Mouse (Mus musculus) adrenal gland, postnatal 0 days (tissue): Measurements from ENCODE around the gene Plac9a. TPM values are rescaled to one million over a fixed set of nuclear protein-coding genes. Genes with fewer than 3 reads are reported as not detected.

ENCODE experiments used
- polyA plus RNA-seq: library from polyadenylated mRNA; unstranded; fragments of >200 nt; fragmentation: Nextera tagmentation; extraction: Ambion mirVana; gene quantifications from 2 replicates; pipeline ENCODE4 v1.2.1, GENCODE M21; 2015

Plac9a gene
- 2.5 and 2.9 TPM in 2 replicates for polyA plus RNA-seq

GRCm38 (mm10) chr14:25903000-25903399 lies at the start of gene Plac9a:
Plac9a (minus strand) TSS chr14:25903100.

GRCm38 (mm10) chr14:25938004-25938403 lies 35.1 kb upstream of the Plac9a start, which contains the start of gene Cphx1:
Cphx1 (plus strand) TSS chr14:25938304.

GRCm38 (mm10) chr14:25927562-25927881 lies 24.6 kb upstream of the Plac9a start, which contains the start of gene Tmem254a:
Tmem254a (minus strand) TSS chr14:25927672.

GRCm38 (mm10) chr14:25841991-25842687 lies 60.8 kb downstream of the Plac9a start, which contains the start of gene Anxa11:
Anxa11 (plus strand) TSS chr14:25842156.

Other genes with a start within 250 kb of the Plac9a start
- gene Ppif, start 208.9 kb downstream of the Plac9a start, polyA plus RNA-seq: 14.5 and 30.0 TPM in 2 replicates
- 13.5 and 17.1 TPM in 2 replicates for gene Zcchc24, start 134.1 kb downstream of the Plac9a start, polyA plus RNA-seq
- 22.6 and 33.0 TPM in 2 replicates for gene Anxa11, start 60.9 kb downstream of the Plac9a start, polyA plus RNA-seq
- gene Tmem254a, start 24.6 kb upstream of the Plac9a start, polyA plus RNA-seq: 1.4 and 3.9 TPM in 2 replicates
- gene Cphx1, start 35.2 kb upstream of the Plac9a start, polyA plus RNA-seq: not detected in 2 replicates
- gene Duxbl1, start 75.5 kb upstream of the Plac9a start, polyA plus RNA-seq: 0.76 and 0.97 TPM in 2 replicates
- gene Gm9780, start 139.6 kb upstream of the Plac9a start, polyA plus RNA-seq: 99.0 and 234 TPM in 2 replicates
- 26.4 and 33.1 TPM in 2 replicates for gene Tmem254c, start 164.3 kb upstream of the Plac9a start, polyA plus RNA-seq
- not detected in 2 replicates for gene Cphx2, start 178.4 kb upstream of the Plac9a start, polyA plus RNA-seq
- 0.11 TPM in 1 of 2 replicates, not detected in the other for gene Cphx3, start 179.2 kb upstream of the Plac9a start, polyA plus RNA-seq
- gene Duxbl2, start 215.2 kb upstream of the Plac9a start, polyA plus RNA-seq: not detected in 2 replicates